Mouse (Mus musculus) limb, embryonic 15.5 days (tissue): ENCODE measurements around the gene Acta1. TPM values are rescaled to one million over a fixed set of nuclear protein-coding genes. Genes with fewer than 3 reads are reported as not detected.

ENCODE experiments used
- ATAC-seq: fragments of 200-750 bp; cut with Nextera tagmentation; 2 replicates; pipeline ENCODE4 v1.8.0; 2017; ENCODE audit warnings: low read depth, moderate TSS enrichment; ENCODE audit not compliant: insufficient number of reproducible peaks, low FRiP score, low TSS enrichment
- H3K27ac ChIP-seq: fragments of 300-500 bp; sonication (generic); 2 replicates; pipeline ENCODE4 v1.5.1; 2015; ENCODE audit warnings: moderate library complexity, mild to moderate bottlenecking, inconsistent platforms
- H3K27me3 ChIP-seq: fragments of 300-500 bp; sonication (generic); 2 replicates; pipeline ENCODE4 v1.6.1; 2015; ENCODE audit warnings: inconsistent platforms
- H3K36me3 ChIP-seq: fragments of 300-500 bp; sonication (generic); 2 replicates; pipeline ENCODE4 v1.6.1; 2015; ENCODE audit warnings: inconsistent platforms
- H3K4me1 ChIP-seq: fragments of 300-500 bp; sonication (generic); 2 replicates; pipeline ENCODE4 v1.6.1; 2015; ENCODE audit warnings: inconsistent platforms
- H3K4me2 ChIP-seq: fragments of 300-500 bp; sonication (generic); 2 replicates; pipeline ENCODE4 v1.6.1; 2015; ENCODE audit warnings: mild to moderate bottlenecking, inconsistent platforms
- H3K4me3 ChIP-seq: fragments of 300-500 bp; sonication (generic); 2 replicates; pipeline ENCODE4 v1.5.1; 2015; ENCODE audit warnings: mild to moderate bottlenecking, inconsistent platforms
- H3K9ac ChIP-seq: fragments of 300-500 bp; sonication (generic); 2 replicates; pipeline ENCODE4 v1.6.1; 2015; ENCODE audit warnings: inconsistent platforms
- H3K9me3 ChIP-seq: fragments of 300-500 bp; sonication (generic); 2 replicates; pipeline ENCODE4 v1.6.1; 2016; ENCODE audit warnings: inconsistent platforms
- WGBS: fragments of 180-500 bp; shearing (Covaris S2); methylation state at CpG from one replicate; pipeline ENCODE4 v1.1.7; 2015; 5-methylcytosine and 5-hydroxymethylcytosine counted together
- polyA plus RNA-seq: library from polyadenylated mRNA; unstranded; fragments of >200 nt; fragmentation: Nextera tagmentation; extraction: Ambion mirVana; gene quantifications from 2 replicates; pipeline ENCODE4 v1.2.1, GENCODE M21; 2015

Gene Acta1
- polyA plus RNA-seq, 1 experiment from 2014 or later: 949 TPM

DNA sequence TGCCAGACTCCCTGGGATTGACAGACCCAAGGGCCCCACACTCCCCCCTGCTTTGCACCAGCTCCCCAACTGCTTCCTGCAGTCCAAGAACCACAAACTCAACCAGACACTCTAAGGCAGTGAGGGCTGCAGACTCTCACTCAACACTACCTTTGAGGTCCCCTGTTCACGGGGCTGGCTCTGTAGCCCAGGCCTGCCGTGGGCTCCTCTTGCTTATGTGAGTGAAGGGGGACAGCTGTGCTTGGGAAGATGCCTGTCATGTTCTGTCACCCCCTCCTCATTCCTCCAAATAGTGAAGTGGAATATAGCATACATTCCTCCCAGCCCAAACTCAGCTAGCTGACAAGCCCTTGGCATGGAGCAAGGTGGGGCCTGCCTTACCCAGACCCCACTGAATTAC lies 12.1 kb downstream of the Acta1 start:
- no peak overlapping the region for H3K4me3 ChIP-seq
- H3K4me1 ChIP-seq: peaks cover 14% of the 10 kb centered on the region
- peak overlapping the region; percentile 1; the same call in 1 of the 2 replicates for H3K27ac ChIP-seq
- WGBS: 61% methylated on average over 2 of the region's 2 CpGs
- H3K9ac ChIP-seq: no peak overlapping the region
- no peaks in the 10 kb centered on the region for H3K36me3 ChIP-seq
- no peaks in the 10 kb centered on the region for H3K9me3 ChIP-seq
- no peak for ATAC-seq
- peaks cover 10% of the 10 kb centered on the region for H3K27me3 ChIP-seq
- no peak overlapping the region for H3K4me2 ChIP-seq

DNA sequence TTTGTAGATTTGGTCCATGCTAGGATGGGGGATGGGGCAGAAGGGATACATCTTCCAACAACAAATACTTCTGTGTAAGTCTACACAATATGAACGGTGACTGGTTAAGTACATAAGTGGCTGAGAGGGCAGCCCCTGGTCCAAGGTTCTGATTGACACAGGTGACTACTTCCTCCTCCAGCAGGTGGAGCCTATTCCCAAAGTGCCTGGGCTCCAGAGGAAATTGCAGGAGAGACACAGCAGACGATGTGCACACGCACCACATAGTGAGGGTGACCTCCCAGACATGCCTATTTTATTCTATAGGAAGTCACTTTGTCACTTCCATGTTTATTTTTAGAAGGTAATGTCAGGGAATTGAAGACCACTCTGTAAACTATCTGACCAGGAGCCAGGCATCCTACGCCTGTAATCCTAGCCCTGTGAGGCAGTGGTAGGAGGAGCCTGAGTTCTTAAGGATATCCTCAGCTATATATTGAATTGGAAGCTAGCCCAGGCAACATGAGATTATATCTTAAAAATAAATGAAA lies 13.7 kb downstream of the Acta1 start:
- H3K9me3 ChIP-seq: no peaks in the 10 kb centered on the region
- H3K9ac ChIP-seq: no peak overlapping the region
- H3K27ac ChIP-seq: no peak overlapping the region
- H3K4me2 ChIP-seq: no peak overlapping the region
- peaks cover 10% of the 10 kb centered on the region for H3K27me3 ChIP-seq
- H3K36me3 ChIP-seq: no peaks in the 10 kb centered on the region
- no peak overlapping the region for H3K4me3 ChIP-seq
- H3K4me1 ChIP-seq: peaks cover 14% of the 10 kb centered on the region
- no peak for ATAC-seq
- WGBS: 43% methylated on average over 4 of the region's 4 CpGs

DNA sequence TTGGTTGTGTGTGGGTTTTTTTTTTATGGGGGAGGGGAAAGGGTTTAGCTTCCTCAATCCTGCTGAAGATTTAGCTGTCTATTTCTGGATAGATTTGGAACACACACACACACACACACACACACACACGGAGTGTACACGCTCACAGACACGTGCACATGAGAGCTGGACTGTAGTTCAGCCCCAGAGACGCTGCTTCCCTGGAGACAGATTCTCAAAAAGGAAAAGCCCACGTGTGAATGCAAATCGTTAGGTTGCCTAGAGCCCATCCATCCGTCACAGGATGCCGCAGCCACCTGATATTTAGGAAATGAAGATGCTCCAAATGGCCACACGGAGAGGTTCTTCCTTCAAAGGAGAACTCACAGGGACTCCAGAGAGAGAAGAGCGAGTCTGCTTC lies 14.3 kb downstream of the Acta1 start:
- 64% methylated on average over 10 of the region's 10 CpGs for WGBS

DNA sequence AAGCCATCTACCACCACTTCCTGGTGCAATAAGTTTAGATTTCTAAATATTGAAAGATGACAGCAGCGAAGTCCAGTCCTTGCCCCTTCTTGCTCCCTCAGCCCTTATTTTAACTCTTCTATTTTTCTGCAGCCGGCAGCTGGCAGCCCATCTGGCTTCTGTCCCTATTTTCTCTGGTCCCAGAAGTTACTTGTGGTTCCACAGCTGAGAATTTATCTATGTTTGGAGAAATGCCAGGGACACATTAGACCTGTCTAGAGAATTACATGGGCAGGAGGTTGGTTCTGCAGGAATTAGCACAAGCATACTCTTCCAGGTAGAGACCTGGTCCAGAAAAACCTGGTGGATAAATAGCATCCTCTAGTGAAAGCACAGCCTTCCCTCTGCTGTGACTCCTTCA lies 16.7 kb downstream of the Acta1 start:
- Histone ChIP-seq H3K36me3 (no peaks in the 10 kb centered on the region), H3K4me3 (no peak overlapping the region), H3K9me3 (no peaks in the 10 kb centered on the region), H3K27ac (no peak overlapping the region), H3K9ac (no peak overlapping the region), H3K27me3 (no peaks in the 10 kb centered on the region; the same call in 1 of the 2 replicates), H3K4me2 (no peak overlapping the region), H3K4me1 (no peaks in the 10 kb centered on the region)
- no peak for ATAC-seq
- WGBS: 59% methylated on average over 2 of the region's 2 CpGs

More for the DNA sequence above, 14.3 kb downstream of the Acta1 start:
- Histone ChIP-seq H3K4me2 (no peak overlapping the region), H3K27me3 (peaks cover 10% of the 10 kb centered on the region), H3K9me3 (no peaks in the 10 kb centered on the region), H3K9ac (no peak overlapping the region), H3K27ac (no peak overlapping the region), H3K4me3 (no peak overlapping the region), H3K4me1 (peaks cover 13% of the 10 kb centered on the region), H3K36me3 (no peaks in the 10 kb centered on the region)
- no peak for ATAC-seq

DNA sequence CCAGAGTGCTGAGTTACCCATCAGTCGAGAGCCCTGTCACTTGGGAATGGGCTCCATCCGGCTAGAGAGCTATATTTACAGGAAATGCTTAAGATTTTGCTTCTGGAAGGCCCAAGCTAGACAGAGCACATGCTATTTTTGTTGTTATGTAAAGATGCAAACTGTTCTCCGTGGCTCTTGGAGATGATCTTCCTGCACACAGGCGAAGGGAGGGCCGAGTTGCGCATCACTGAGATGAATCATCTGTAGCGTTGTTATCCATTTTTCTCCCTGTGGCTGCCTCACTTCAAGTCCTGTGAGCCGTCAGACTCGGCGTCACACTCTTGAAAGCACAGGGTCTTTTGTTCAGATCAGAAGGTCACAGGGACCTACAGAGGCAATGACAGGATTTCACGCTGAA lies 20.2 kb downstream of the Acta1 start:
- Histone ChIP-seq H3K4me3 (no peak overlapping the region), H3K4me1 (no peaks in the 10 kb centered on the region), H3K9me3 (no peaks in the 10 kb centered on the region), H3K27ac (no peak overlapping the region), H3K9ac (no peak overlapping the region), H3K4me2 (no peak overlapping the region), H3K27me3 (no peaks in the 10 kb centered on the region), H3K36me3 (no peaks in the 10 kb centered on the region)
- 83% methylated on average over 11 of the region's 11 CpGs for WGBS
- ATAC-seq: no peak

DNA sequence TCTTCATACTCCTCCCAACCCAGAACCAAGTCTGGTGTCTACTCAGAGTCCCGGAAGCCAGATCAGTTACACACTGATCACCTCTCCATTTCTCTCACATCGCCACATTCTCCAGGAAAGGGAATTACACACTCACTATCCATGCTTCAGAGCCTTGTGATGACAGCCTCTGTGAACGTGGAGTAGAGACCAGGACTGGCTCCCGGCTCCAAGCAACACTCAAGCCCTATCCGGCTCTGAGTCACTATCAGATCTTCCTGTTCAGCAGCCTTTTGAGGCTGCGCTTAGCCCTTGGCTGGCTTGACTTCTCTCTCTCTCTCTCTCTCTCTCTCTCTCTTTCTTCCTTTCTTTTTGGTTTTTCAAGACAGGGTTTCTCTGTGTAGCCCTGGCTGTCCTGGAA lies 21.2 kb downstream of the Acta1 start:
- no peaks in the 10 kb centered on the region for H3K9me3 ChIP-seq
- H3K9ac ChIP-seq: no peak overlapping the region
- H3K4me2 ChIP-seq: no peak overlapping the region
- no peaks in the 10 kb centered on the region for H3K27me3 ChIP-seq
- ATAC-seq: no peak
- H3K4me3 ChIP-seq: no peak overlapping the region
- WGBS: 81% methylated on average over 6 of the region's 6 CpGs
- no peak overlapping the region for H3K27ac ChIP-seq
- H3K4me1 ChIP-seq: no peaks in the 10 kb centered on the region
- no peaks in the 10 kb centered on the region for H3K36me3 ChIP-seq

DNA sequence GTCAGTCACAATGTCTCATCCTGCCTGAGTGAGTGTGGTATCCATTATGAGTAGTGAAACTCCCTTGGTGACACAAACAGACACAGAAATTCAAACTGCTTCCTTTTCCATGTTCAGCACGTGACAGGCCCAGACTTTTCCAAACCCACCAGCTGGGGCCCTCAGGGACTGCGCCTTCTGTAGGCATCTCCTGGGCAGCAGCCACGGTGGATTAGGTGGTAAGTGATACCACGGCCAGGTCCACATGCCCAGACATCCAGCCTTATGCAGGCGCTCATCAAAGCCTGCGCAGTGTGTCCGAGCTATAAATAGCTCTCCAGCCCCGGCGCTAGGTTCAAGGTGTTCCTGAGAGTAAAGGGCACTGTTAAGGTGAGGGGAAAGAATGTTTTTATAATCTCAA lies 22.5 kb downstream of the Acta1 start:
- H3K9me3 ChIP-seq: no peaks in the 10 kb centered on the region
- no peak overlapping the region for H3K4me3 ChIP-seq
- H3K4me2 ChIP-seq: no peak overlapping the region
- H3K27ac ChIP-seq: no peak overlapping the region
- no peaks in the 10 kb centered on the region for H3K4me1 ChIP-seq
- no peak overlapping the region for H3K9ac ChIP-seq
- H3K27me3 ChIP-seq: no peaks in the 10 kb centered on the region
- 0 out of 2 replicates have a peak, but pooled peaks have one; percentile 35 for ATAC-seq
- no peaks in the 10 kb centered on the region for H3K36me3 ChIP-seq
- 60% methylated on average over 9 of the region's 9 CpGs for WGBS

DNA sequence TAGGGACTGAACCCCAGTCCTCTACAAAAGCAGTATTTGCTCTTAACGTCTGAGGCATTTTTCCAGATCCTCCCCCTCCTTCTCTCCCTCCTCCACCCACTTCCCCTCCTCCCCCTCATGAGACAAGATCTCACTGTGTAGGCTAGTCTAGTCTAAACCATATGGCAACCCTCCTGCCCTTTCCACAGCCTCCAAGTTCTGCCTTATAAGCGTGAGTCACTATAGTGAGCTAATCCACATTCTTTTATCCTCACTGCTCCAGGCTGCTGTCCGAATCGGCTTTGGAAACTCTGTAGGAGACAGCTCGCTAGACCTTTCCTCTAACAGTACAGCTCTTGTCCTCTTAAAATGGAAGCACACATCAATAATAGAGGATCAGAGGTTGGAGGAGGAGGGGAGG lies 27.6 kb downstream of the Acta1 start:
- no peak for ATAC-seq
- H3K36me3 ChIP-seq: no peaks in the 10 kb centered on the region
- no peak overlapping the region for H3K4me2 ChIP-seq
- WGBS: 34% methylated on average over 5 of the region's 5 CpGs
- no peak overlapping the region for H3K4me3 ChIP-seq
- H3K27ac ChIP-seq: no peak overlapping the region
- no peaks in the 10 kb centered on the region for H3K4me1 ChIP-seq
- peaks cover 20% of the 10 kb centered on the region; the same call in 1 of the 2 replicates for H3K27me3 ChIP-seq
- H3K9ac ChIP-seq: no peak overlapping the region
- no peaks in the 10 kb centered on the region for H3K9me3 ChIP-seq

DNA sequence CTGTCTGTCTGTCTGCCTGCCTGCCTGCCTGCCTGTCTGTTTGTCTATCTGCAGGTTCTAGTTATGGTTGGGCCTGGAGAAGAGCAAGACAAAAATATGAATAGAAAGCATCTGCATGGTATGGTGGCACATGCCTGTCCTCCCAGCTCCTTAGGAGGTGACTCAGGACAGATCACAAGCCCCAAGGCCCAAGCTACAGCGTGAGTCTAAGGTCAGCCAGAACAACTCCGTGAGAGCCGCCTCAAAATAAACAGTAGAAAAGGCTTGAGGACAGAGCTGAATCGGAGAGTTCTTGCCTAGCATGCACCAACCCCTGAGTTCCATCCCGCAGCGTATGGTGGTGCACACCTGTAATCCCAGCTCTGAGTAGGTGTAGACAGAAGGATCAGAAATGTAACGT lies 28.8 kb downstream of the Acta1 start:
- no peak overlapping the region for H3K27ac ChIP-seq
- peaks cover 22% of the 10 kb centered on the region for H3K27me3 ChIP-seq
- 76% methylated on average over 7 of the region's 7 CpGs for WGBS
- no peaks in the 10 kb centered on the region for H3K9me3 ChIP-seq
- no peak for ATAC-seq
- H3K4me3 ChIP-seq: no peak overlapping the region
- no peak overlapping the region for H3K9ac ChIP-seq
- no peaks in the 10 kb centered on the region for H3K36me3 ChIP-seq
- no peaks in the 10 kb centered on the region for H3K4me1 ChIP-seq
- H3K4me2 ChIP-seq: no peak overlapping the region

DNA sequence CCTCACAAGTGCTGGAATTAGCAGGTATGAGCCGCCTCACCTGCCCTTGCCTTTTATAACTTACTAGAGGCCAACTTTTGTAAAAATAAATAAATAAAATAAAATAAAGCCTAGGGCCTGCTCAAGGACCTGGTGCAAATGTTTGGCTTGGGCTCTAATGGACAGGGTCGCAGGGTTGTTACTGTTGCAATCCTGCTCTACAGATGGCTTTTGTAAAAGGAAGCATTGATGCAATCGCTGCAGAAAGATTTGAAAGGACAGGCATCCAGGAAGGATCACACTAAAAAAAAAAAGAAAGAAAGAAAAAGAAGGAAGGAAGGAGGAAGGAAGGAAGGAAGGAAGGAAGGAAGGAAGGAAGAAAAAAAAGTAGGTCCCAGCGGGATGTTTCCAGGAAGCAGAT lies 34.2 kb downstream of the Acta1 start:
- ATAC-seq: no peak

DNA sequence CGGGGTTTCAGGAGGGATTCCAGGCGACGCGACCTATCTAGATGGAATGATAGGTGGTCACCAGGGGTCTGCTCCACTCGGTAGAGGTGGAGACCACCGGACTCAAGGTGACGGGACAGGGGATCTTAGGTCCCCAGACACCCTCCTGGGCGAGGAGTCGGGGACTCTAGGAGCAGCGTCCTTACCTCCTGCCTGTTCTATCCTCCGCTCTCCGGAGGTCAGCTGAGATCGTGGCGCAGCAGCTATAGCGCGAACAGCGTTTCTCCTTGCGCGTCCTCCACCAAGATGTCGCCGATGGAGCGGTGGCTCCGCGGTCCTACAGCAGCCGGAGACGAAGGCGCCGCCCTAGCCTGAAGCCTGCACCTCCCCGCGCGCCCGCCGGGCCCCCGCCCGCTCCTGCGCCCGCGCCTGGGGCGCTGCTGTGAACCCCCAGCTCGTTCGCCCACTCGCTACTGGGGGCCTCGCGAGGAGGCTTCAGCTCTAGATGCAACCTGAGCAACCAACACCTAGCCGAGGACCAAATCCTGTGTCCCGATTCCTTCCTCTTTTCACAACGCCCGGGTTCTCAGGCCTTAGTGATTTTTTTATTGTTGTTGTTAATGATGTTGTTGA lies 34.8 kb downstream of the Acta1 start, which contains the start of gene Ccsap:
TSS of gene Ccsap (minus strand) at position 562 of the 612 bp plus-strand sequence.
- Histone ChIP-seq H3K27ac (peak within 1 kb of the TSS; percentile 54; the same call in 1 of the 2 replicates), H3K27me3 (peaks cover 20% of the 10 kb centered on the region), H3K4me2 (peak within 1 kb of the TSS; percentile 98), H3K9ac (peak within 1 kb of the TSS; percentile 65), H3K36me3 (no peaks in the 10 kb centered on the region), H3K4me1 (peaks cover 12% of the 10 kb centered on the region), H3K4me3 (peak within 1 kb of the TSS; percentile 88), H3K9me3 (no peaks in the 10 kb centered on the region)
- WGBS: 1% methylated on average over 48 of the region's 48 CpGs
- ATAC-seq: peak; percentile 66

More for the DNA sequence above, 34.2 kb downstream of the Acta1 start:
- no peak overlapping the region for H3K27ac ChIP-seq
- WGBS: 71% methylated on average over 4 of the region's 4 CpGs
- peak overlapping the region; percentile 98; the same call in 1 of the 2 replicates for H3K4me2 ChIP-seq
- peaks cover 12% of the 10 kb centered on the region for H3K4me1 ChIP-seq
- no peak overlapping the region for H3K9ac ChIP-seq
- peaks cover 20% of the 10 kb centered on the region for H3K27me3 ChIP-seq
- H3K36me3 ChIP-seq: no peaks in the 10 kb centered on the region
- H3K9me3 ChIP-seq: no peaks in the 10 kb centered on the region
- H3K4me3 ChIP-seq: no peak overlapping the region

DNA sequence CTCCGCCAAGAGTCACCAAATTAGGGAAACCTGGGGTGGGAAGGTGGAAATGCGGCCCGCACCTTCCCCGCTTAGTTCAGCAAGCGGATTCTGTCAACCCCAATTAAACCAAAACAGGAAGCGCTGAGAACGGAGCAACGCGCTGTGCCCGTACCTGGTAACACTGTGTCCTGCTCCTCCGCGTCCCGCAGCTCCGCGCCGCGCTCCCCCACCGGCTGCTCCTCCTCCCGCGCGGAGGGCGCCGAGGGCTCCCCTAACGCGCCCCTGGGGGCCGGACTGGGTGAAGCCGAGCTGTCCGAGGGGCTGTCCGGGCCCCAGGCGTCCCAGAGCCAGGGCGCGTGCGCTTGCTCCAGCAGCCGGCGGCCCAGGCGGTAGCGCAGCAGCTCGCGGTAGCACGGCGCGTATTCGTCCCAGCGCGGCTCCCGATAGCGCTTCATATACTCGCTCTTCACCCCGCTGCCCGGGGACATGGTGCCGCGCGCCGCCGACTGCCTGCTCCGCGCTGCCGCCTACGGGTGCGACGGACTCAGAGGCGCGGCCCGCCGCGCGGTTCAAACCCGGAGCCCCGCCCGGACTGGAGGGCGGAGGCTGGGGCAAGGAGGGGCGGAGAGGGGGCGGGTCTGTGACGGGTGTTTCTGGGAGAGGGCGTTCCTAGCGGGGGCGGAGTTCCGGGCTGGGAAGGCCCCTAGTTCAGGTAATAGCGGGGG lies 35.5 kb downstream of the Acta1 start:
- peaks cover 12% of the 10 kb centered on the region for H3K4me1 ChIP-seq
- ATAC-seq: peak; percentile 93
- H3K4me2 ChIP-seq: peak overlapping the region; percentile 98
- WGBS: under 1% methylated on average over 79 of the region's 79 CpGs
- H3K9ac ChIP-seq: peak overlapping the region; percentile 65
- H3K27me3 ChIP-seq: peaks cover 18% of the 10 kb centered on the region
- peak overlapping the region; percentile 88 for H3K4me3 ChIP-seq
- no peaks in the 10 kb centered on the region for H3K36me3 ChIP-seq
- H3K27ac ChIP-seq: peak overlapping the region; percentile 54; the same call in 1 of the 2 replicates
- no peaks in the 10 kb centered on the region for H3K9me3 ChIP-seq
